Mouse (Mus musculus) brain, embryonic 14.5 days (tissue): ENCODE data around the gene Muc4. TPM values are rescaled to one million over a fixed set of nuclear protein-coding genes. Genes with fewer than 3 reads are reported as not detected.
A peak's percentile ranks its signal among the peaks of the same experiment; 100 is the strongest.

Experiments
- DNase-seq: peaks from one replicate; pipeline ENCODE4 v3.0.0-alpha.2; 2011; ENCODE audit warnings: low read depth
- CTCF ChIP-seq: fragments of 200-500 bp; IDR thresholded peaks from 2 replicates; pipeline ENCODE4 v1.5.1; 2012; ENCODE audit warnings: inconsistent platforms, mild to moderate bottlenecking, moderate library complexity, borderline replicate concordance; ENCODE audit not compliant: insufficient read depth, insufficient read length; ENCODE audit errors: extremely low read depth
- POLR2A ChIP-seq: fragments of 200-500 bp; IDR thresholded peaks from 2 replicates; pipeline ENCODE4 v1.6.1; 2012; ENCODE audit warnings: mild to moderate bottlenecking, inconsistent platforms, borderline replicate concordance; ENCODE audit not compliant: poor library complexity, insufficient read depth, insufficient read length, severe bottlenecking; ENCODE audit errors: extremely low read depth
- polyA plus RNA-seq: library from polyadenylated mRNA; depleted of rRNA; stranded (reverse); fragments of >200 nt; gene quantifications from 2 replicates; pipeline ENCODE4 v1.2.3, GENCODE M21; 2012

The Muc4 gene
- polyA plus RNA-seq, 1 experiment, result 0.07 TPM

- no peak for DNase-seq
- TF ChIP-seq CTCF (no peak), POLR2A (no peak)
Observed at GRCm38 (mm10) chr16:32778956-32779355, 43.3 kb downstream of the Muc4 start.

- TF ChIP-seq POLR2A (no peak), CTCF (no peak)
- DNase-seq, result peak; percentile 74
Observed at GRCm38 (mm10) chr16:32783324-32784062, 47.8 kb downstream of the Muc4 start.

GRCm38 (mm10) chr16:32784840-32785239 lies 49.2 kb downstream of the Muc4 start:
- TF ChIP-seq CTCF (no peak), POLR2A (no peak)
- DNase-seq, result peak; percentile 86

GRCm38 (mm10) chr16:32790056-32790455 lies 54.4 kb downstream of the Muc4 start:
- DNase-seq, result no peak
- TF ChIP-seq CTCF, result no peak

DNA sequence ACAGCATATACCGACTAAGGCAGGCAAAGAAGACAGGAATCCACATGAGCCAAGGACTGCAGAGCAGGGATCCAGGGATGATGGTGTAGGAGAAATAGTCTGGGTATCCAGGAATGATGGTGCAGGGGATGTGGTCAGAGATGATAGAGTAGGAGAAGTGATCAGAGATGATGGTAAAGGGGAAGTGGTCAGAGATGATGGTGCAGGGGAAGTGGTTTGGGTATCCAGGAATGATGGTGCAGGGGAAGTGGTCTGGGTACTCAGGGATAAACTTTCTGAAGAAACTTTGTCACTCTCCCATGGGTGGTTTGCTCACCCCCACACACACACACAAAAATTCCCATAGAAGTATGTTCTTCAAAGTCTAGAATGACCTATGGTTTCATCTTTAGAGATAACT lies 59.5 kb downstream of the Muc4 start:
- TF ChIP-seq CTCF (no peak), POLR2A (no peak)
- DNase-seq, result no peak

DNA sequence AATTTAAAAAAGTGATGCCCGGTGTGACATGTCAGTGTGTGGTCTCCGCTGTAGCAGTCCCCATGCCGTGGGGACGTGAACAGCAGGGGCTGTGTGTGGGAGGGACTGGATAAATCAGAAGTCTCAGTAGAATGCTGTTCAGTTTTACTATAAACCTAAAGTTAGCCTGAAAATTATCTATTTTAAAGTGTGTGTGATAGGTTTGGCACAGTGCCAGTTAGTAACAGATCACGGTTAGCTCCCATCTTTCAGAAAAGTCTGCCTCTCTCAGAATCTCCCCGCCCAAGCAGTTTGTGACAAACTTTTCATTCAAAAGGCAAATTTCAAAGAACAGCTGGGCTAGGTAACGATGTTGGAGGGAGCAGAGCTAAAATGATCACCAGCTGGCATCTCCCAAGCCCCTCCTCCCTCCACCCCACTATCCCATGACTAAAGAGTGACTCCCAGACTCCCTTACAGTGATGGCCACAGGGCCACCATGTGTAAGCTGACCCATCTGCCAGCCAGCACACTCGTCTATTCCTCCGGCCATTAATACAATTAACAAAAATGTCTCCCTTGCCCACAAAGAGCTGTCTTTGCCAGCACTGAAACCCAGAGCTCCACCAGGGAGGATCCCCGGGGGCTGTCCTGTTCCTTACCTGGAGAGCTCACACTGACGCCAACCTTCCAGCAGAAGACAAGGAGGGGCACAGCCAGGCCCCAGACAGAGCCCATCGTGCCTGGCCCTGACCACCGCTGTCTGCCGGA lies 61.2 kb downstream of the Muc4 start:
- no peak for DNase-seq

GRCm38 (mm10) chr16:32797426-32797689 lies 61.7 kb downstream of the Muc4 start, which contains the start of gene Muc20:
Muc20 (minus strand) TSS chr16:32797435.
- no peak for DNase-seq
- TF ChIP-seq POLR2A, result no peak
- TF ChIP-seq CTCF, result no peak

More for the DNA sequence above, 61.2 kb downstream of the Muc4 start:
- TF ChIP-seq POLR2A (no peak), CTCF (no peak)

GRCm38 (mm10) chr16:32803252-32803853 lies 67.7 kb downstream of the Muc4 start:
- TF ChIP-seq CTCF, result no peak
- no peak for TF ChIP-seq POLR2A
- DNase-seq, result peak; percentile 94

- TF ChIP-seq CTCF (no peak), POLR2A (no peak)
- DNase-seq, result no peak
Observed at GRCm38 (mm10) chr16:32803901-32804300, 68.2 kb downstream of the Muc4 start.

DNA sequence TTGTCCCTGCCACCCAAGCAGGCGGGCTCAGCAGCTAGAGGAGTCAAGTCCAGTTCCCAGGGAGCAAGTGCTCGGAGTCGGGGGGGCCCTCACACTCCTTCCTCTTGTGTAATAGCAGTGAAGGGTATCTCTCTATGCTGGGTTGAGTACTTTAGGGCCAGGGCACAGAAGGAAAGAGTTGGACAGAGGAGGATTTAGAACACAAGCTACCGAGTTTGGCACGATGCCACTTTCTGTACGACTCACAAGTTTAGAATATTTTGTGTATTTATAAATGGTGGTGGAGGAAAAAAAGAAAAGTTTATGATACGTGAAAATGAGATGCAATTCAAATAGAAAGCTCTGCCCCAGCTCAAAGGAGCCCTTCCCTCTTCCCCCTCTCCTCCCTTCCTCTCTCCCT lies 69.5 kb downstream of the Muc4 start:
- TF ChIP-seq CTCF (no peak), POLR2A (no peak)

DNA sequence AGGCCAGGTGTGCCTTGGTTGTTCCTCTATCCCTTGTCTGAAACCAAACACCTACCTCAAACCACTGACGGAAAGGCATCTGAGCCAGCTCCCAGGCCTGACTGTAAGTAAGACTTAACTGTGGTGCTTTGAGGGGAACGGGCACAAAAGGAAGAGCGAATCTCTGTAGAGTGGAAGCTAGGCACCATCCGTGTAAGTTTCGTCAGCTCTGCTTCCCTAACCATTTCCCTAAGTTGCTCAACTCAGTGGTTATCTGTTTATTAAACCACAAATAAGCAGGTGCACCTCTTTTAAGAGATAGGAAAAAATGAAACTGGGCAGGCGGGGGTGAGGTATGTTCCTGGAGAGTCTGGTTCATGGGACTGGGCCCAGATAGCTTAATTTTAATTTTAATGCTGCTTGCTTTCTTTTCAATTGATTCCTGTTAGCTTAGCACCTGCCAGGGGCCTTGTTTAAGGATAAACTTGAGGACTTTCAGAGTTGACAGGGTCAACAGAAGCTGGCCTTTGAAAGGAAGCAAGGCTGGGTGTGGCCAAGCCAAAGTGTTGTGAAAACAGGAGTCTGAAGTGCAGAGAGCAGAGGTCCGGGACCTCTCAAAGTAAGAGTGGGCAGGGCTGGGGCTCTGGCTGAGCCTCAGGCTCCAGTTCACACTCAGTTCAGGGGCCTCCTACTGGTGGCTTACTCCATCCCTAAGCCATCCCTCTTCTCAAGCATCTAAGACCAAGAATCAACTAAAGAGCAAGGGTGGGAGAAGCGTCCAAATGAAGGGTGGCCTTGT lies 71.9 kb downstream of the Muc4 start:
- TF ChIP-seq POLR2A, result no peak
- TF ChIP-seq CTCF, result no peak
- DNase-seq, result no peak

More for the DNA sequence above, 69.5 kb downstream of the Muc4 start:
- no peak for DNase-seq
